Mouse (Mus musculus) intestine, embryonic 15.5 days (tissue): ENCODE data around the gene Zfp36l2. TPM values are rescaled to one million over a fixed set of nuclear protein-coding genes. Genes with fewer than 3 reads are reported as not detected.

ENCODE experiments used
- ATAC-seq: fragments of 200-750 bp; cut with Nextera tagmentation; 2 replicates; pipeline ENCODE4 v1.8.0; 2017; ENCODE audit warnings: moderate TSS enrichment, moderate library complexity
- H3K27ac ChIP-seq: fragments of 300-500 bp; sonication (generic); 2 replicates; pipeline ENCODE4 v1.5.1; 2015; ENCODE audit warnings: mild to moderate bottlenecking, inconsistent platforms
- H3K27me3 ChIP-seq: fragments of 300-500 bp; sonication (generic); replicated peaks from 2 replicates; pipeline ENCODE4 v1.6.1; 2015; ENCODE audit warnings: inconsistent platforms
- H3K36me3 ChIP-seq: fragments of 300-500 bp; sonication (generic); 2 replicates; pipeline ENCODE4 v1.6.1; 2015; ENCODE audit warnings: inconsistent platforms
- H3K4me1 ChIP-seq: fragments of 300-500 bp; sonication (generic); replicated peaks from 2 replicates; pipeline ENCODE4 v1.6.1; 2015; ENCODE audit warnings: inconsistent platforms
- H3K4me2 ChIP-seq: fragments of 300-500 bp; sonication (generic); replicated peaks from 2 replicates; pipeline ENCODE4 v1.6.1; 2015; ENCODE audit warnings: mild to moderate bottlenecking, inconsistent platforms
- H3K4me3 ChIP-seq: fragments of 300-500 bp; sonication (generic); replicated peaks from 2 replicates; pipeline ENCODE4 v1.5.1; 2015; ENCODE audit warnings: inconsistent platforms
- H3K9ac ChIP-seq: fragments of 300-500 bp; sonication (generic); 2 replicates; pipeline ENCODE4 v1.6.1; 2015; ENCODE audit warnings: inconsistent platforms
- H3K9me3 ChIP-seq: fragments of 300-500 bp; sonication (generic); 2 replicates; pipeline ENCODE4 v1.6.1; 2016; ENCODE audit warnings: inconsistent platforms
- WGBS: fragments of 180-500 bp; shearing (Covaris S2); methylation state at CpG from one replicate; pipeline ENCODE4 v1.1.7; 2015; 5-methylcytosine and 5-hydroxymethylcytosine counted together
- polyA plus RNA-seq: library from polyadenylated mRNA; unstranded; fragments of >200 nt; fragmentation: Nextera tagmentation; extraction: Ambion mirVana; gene quantifications from 2 replicates; pipeline ENCODE4 v1.2.1, GENCODE M21; 2015

Zfp36l2 gene
- polyA plus RNA-seq, 1 experiment from 2014 or later: 29.7 TPM

DNA sequence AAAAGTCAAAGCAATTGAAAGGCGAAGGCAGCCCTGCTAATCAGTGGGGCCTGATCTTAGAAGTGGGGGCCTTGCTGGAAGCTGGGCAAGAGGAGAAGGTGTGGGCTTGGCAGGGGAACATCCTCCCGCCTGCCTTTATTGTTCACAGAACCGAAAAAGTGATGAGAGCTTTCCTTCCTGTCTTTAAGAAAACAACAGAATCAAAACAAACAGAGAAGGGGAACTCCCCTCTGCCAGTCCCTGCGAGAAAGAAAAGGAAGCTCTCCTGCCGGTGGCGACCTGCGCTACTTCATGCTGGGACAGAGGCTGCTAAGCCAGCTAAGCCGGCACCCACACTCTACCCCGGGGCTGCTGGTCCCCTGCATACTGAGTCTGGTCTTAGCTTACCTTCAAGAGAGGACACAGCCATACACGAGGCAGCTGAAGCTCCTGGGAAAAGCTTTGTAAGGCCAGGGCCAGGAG, 41.9 kb downstream of the Zfp36l2 start:
- WGBS: 28% methylated on average over 10 of the region's 10 CpGs
- H3K4me1 ChIP-seq: peaks cover 68% of the 10 kb centered on the region
- H3K36me3 ChIP-seq: no peaks in the 10 kb centered on the region
- no peaks in the 10 kb centered on the region for H3K9me3 ChIP-seq
- no peaks in the 10 kb centered on the region for H3K27me3 ChIP-seq
- no peak overlapping the region for H3K4me3 ChIP-seq
- no peak for ATAC-seq
- H3K9ac ChIP-seq: 0 out of 2 replicates have a peak overlapping the region, but pooled peaks have one; percentile 27
- peak overlapping the region; percentile 12; the same call in 1 of the 2 replicates for H3K4me2 ChIP-seq
- peak overlapping the region; percentile 61 for H3K27ac ChIP-seq

DNA sequence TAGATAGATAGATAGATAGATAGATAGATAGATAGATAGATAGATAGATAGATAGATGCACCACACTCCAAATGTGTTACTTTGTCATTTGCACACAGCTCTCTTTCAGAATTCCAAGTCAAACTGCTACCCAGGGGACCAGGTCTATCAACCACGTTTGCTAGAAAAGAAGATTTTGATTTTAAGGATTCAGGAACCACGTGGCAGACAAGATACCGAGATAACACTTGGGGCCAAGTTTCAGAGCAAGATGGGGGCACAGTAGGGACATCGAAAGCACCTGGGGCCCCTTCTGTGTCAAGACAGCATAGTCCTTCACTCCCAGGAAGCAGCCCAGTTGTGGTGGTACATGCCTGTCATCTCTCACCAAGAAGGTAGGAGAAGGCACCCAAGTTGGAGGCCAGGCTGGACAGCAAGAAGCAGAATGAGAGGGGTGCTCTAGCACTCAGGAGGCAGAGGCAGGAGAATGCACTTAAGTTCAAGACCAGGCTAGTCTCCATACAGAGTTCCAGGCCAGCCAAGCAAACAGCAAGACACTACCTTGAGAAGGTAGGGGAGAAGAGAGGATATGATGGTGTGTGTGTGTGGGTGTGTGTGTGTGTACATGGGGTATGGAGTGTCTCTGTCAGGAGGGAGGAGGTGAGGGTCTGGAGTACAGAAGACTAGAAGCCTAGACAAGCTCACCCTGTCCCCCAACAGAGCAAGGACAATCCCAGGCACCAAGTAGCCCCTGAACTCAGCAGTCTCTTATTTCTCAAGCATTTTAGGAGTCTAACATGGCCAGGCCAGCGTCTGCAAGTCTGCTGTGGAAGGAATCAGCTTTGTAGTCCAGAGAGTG, 42.8 kb downstream of the Zfp36l2 start:
- Histone ChIP-seq H3K36me3 (no peaks in the 10 kb centered on the region), H3K27me3 (no peaks in the 10 kb centered on the region), H3K9me3 (no peaks in the 10 kb centered on the region), H3K9ac (no peak overlapping the region), H3K27ac (no peak overlapping the region), H3K4me2 (no peak overlapping the region), H3K4me1 (peaks cover 76% of the 10 kb centered on the region), H3K4me3 (no peak overlapping the region)
- ATAC-seq: no peak
- WGBS: 78% methylated on average over 5 of the region's 5 CpGs

- Histone ChIP-seq H3K4me3 (no peak overlapping the region), H3K4me1 (peaks cover 71% of the 10 kb centered on the region), H3K9me3 (no peaks in the 10 kb centered on the region), H3K27ac (no peak overlapping the region), H3K9ac (no peak overlapping the region), H3K4me2 (no peak overlapping the region), H3K27me3 (no peaks in the 10 kb centered on the region), H3K36me3 (no peaks in the 10 kb centered on the region)
- no peak for ATAC-seq
- 91% methylated on average over 3 of the region's 3 CpGs for WGBS
Observed at GRCm38 (mm10) chr17:84144130-84144529, 43.6 kb downstream of the Zfp36l2 start.

- Histone ChIP-seq H3K9ac (peak overlapping the region; percentile 0; the same call in 1 of the 2 replicates), H3K4me1 (peaks cover 66% of the 10 kb centered on the region), H3K4me3 (no peak overlapping the region), H3K27me3 (no peaks in the 10 kb centered on the region), H3K36me3 (no peaks in the 10 kb centered on the region), H3K9me3 (no peaks in the 10 kb centered on the region), H3K4me2 (no peak overlapping the region), H3K27ac (peak overlapping the region; percentile 29; the same call in 1 of the 2 replicates)
- ATAC-seq: no peak
- WGBS: 37% methylated on average over 12 of the region's 12 CpGs
Observed at GRCm38 (mm10) chr17:84143219-84143844, 44.4 kb downstream of the Zfp36l2 start.

- no peak for ATAC-seq
- Histone ChIP-seq H3K4me2 (no peak overlapping the region), H3K27me3 (no peaks in the 10 kb centered on the region), H3K36me3 (no peaks in the 10 kb centered on the region), H3K4me1 (peaks cover 56% of the 10 kb centered on the region), H3K4me3 (no peak overlapping the region), H3K9ac (no peak overlapping the region), H3K9me3 (no peaks in the 10 kb centered on the region), H3K27ac (peak overlapping the region; percentile 79)
- WGBS: 67% methylated on average over 6 of the region's 6 CpGs
Observed at GRCm38 (mm10) chr17:84141691-84142090, 46.1 kb downstream of the Zfp36l2 start.

DNA sequence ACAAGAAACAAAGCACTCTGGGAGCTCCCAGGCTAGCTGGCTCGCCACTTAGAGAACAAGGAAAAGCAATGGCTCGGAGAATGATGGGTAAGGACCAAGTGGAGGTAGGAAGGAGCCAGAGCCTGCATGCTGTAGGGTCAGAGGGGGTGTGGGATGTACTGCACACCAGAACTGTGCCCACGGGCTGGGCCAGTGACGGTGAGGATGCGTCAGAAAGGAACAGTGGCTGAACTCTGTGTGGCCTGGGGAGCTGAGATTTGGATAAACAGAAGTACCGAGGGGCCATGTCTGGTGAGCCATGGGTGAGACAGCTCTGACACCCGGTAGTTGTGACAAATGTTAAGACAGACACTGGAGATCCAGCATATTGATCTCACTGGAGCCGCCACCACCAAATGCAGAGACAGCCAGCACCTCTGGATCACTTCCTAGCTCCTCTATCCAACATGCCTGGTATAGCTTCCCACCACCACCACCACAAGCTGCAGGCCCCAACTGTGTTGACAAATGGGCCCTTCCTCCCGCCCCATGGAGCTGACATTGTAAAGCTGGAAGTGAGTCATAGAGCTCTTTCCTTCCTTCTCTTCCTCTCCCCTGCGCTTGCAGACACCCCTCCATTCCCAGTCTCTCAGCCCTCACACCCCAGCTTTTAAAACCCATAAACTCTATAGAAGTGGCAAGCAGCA, 46.8 kb downstream of the Zfp36l2 start:
- Histone ChIP-seq H3K27ac (peak overlapping the region; percentile 79), H3K4me2 (no peak overlapping the region), H3K27me3 (no peaks in the 10 kb centered on the region), H3K9me3 (no peaks in the 10 kb centered on the region), H3K36me3 (no peaks in the 10 kb centered on the region), H3K4me3 (no peak overlapping the region), H3K9ac (0 out of 2 replicates have a peak overlapping the region, but pooled peaks have one; percentile 17), H3K4me1 (peaks cover 51% of the 10 kb centered on the region)
- no peak for ATAC-seq
- WGBS: 45% methylated on average over 10 of the region's 10 CpGs

GRCm38 (mm10) chr17:84137393-84138171, 50.2 kb downstream of the Zfp36l2 start:
- Histone ChIP-seq H3K27ac (peak overlapping the region; percentile 94), H3K9ac (no peak overlapping the region), H3K4me2 (peak overlapping the region; percentile 52), H3K9me3 (no peaks in the 10 kb centered on the region), H3K4me3 (peak overlapping the region; percentile 23), H3K4me1 (peaks cover 51% of the 10 kb centered on the region), H3K27me3 (no peaks in the 10 kb centered on the region), H3K36me3 (no peaks in the 10 kb centered on the region)
- WGBS: 54% methylated on average over 11 of the region's 11 CpGs
- peak; percentile 81 for ATAC-seq

DNA sequence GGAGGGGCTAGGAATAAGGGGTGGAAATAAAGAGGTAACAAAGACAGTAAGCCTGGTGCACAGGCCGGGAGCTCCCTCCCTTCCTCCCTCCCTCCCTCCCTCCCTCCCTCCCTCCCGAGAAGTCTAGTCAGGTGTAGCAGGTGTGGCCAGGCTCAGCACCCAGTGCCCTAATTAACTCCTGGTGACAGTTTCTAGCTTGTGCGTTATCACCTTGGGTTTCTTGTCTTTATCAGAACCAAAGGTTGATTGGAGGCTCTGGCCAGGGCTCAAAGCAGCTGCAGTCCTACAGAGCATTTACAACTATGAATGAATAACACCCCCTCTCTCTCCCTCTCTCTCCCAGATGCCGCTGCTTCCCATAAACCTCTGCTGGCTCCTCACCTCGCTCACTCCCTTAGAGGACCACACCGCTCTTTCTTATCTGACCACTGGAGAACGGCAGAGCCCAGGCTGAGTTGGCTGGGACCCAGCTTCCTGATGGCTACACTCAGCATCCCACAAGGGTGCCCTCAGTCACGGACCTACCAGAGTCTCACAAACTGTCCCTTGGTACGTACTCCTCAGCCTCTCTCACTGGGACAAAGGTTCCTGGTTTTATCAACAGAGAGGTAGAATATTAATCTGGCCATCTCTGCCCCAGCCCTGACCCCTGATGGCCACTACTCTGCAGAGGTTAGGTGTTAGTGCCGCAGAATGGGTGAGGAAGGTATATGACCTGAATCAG, 50.9 kb downstream of the Zfp36l2 start:
- WGBS: 29% methylated on average over 9 of the region's 10 CpGs
- Histone ChIP-seq H3K27ac (peak overlapping the region; percentile 94), H3K9me3 (no peaks in the 10 kb centered on the region), H3K4me3 (peak overlapping the region; percentile 23), H3K4me2 (peak overlapping the region; percentile 52), H3K4me1 (peaks cover 48% of the 10 kb centered on the region), H3K27me3 (no peaks in the 10 kb centered on the region), H3K9ac (no peak overlapping the region), H3K36me3 (no peaks in the 10 kb centered on the region)
- ATAC-seq: peak; percentile 74

GRCm38 (mm10) chr17:84136217-84136616, 51.5 kb downstream of the Zfp36l2 start:
- H3K36me3 ChIP-seq: no peaks in the 10 kb centered on the region
- peak overlapping the region; percentile 88 for H3K27ac ChIP-seq
- no peak overlapping the region for H3K4me3 ChIP-seq
- H3K4me1 ChIP-seq: peaks cover 44% of the 10 kb centered on the region
- ATAC-seq: peak; percentile 24
- peak overlapping the region; percentile 6; the same call in 1 of the 2 replicates for H3K9ac ChIP-seq
- H3K9me3 ChIP-seq: no peaks in the 10 kb centered on the region
- no peaks in the 10 kb centered on the region for H3K27me3 ChIP-seq
- 48% methylated on average over 4 of the region's 4 CpGs for WGBS
- H3K4me2 ChIP-seq: peak overlapping the region; percentile 41

GRCm38 (mm10) chr17:84135243-84135642, 52.5 kb downstream of the Zfp36l2 start:
- H3K9me3 ChIP-seq: no peaks in the 10 kb centered on the region
- no peak overlapping the region for H3K4me3 ChIP-seq
- H3K36me3 ChIP-seq: no peaks in the 10 kb centered on the region
- peaks cover 37% of the 10 kb centered on the region for H3K4me1 ChIP-seq
- H3K27me3 ChIP-seq: no peaks in the 10 kb centered on the region
- H3K9ac ChIP-seq: no peak overlapping the region
- H3K27ac ChIP-seq: peak overlapping the region; percentile 88
- ATAC-seq: no peak
- WGBS: 33% methylated on average over 7 of the region's 7 CpGs
- H3K4me2 ChIP-seq: peak overlapping the region; percentile 41
